Mouse (Mus musculus) cerebellum, adult 18-20 months (tissue): Measurements from ENCODE around the gene Ssx9.
"Not testable (repeated sequence)": the region's sequence is repeated elsewhere in the genome, so short reads cannot be mapped to it uniquely, and the experiment has no call there.

Experiments
- DNase-seq, 2 experiments: peaks; one replicate each; pipeline ENCODE4 v3.0.0; 2021

Ssx9 gene

DNA sequence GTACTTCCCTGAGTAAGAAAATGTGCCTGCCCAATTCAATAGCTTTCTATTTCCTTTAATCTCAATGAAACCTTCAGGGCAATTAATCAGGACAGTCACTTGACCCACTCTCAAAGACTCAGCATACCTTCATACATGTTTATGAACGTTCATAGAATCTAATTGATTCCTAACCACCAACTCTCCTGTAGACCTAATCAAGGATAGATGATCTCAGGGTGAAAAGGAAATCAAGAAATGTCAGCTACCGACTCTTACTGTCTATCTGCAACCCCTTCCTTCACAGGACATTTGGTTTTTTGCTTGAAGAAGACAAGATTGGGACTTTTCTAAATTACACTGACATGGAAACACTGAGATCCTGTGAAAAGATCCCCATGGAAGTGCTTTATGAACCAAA, at the start of gene Ssx9:
Gene Ssx9 (plus strand): TSS at position 301 of the 400 bp plus-strand sequence.
- not testable (repeated sequence) for DNase-seq

DNA sequence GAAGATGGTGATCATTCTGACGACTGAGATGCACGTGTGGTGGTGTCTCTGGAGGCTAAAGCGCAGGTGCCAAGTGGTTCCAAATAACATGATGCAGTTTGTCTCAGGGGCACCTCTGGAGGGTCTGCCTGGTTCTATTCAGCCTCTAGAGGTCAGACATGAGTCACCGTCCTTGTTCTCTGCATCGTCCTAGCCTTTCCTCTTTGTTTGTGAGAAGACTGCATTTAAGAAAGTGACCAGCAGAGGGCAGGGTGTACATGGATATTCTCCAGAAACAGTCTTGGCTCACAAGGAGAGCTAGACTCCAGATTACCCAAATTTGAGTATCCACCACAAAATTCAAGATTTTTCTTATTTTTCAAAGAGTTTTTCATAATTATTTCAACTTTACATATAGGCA, 15.3 kb upstream of the Ssx9 start:
- peak; percentile 11 to 14 for DNase-seq

DNA sequence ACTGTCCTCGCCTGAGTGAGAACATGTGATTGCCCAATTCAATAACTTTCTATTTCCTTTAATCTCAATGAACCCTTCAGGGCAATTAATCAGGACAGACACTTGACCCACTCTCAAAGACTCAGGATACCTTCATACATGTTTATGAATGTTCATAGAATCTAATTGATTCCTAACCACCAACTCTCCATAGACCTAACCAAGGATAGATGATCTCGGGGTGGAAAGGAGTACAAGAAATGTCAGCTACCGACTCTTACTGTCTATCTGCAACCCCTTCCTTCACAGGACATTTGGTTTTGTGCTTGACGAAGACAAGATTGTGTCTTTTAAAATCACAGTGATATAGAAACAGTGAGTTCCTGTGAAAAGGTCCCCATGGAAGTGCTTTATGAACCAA, 55.2 kb downstream of the Ssx9 start, which contains the start of gene Ssxb5:
Gene Ssxb5 (plus strand): TSS at position 301 of the 400 bp plus-strand sequence.
- not testable (repeated sequence) for DNase-seq
